Mouse (Mus musculus): ENCODE data around the gene Svep1.

DNA sequence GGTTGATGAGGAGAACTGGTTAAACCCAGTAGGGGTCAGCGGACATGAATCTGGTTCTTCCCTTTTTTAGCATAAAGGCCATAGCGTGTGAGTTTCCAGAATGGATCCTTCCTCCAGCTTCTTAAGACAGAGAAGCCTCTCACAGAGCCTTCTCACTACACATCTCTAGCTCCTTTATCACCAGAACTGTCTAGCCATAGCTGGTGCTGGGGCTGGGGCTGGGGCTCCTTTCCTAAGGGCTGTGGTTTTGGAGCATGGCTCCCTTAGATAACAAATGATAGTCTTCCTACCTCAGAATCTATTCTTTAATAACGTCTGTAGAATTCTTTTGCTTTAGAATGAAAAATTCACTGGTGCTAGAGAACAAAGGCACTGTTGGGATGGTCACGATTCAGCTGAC, 76.8 kb downstream of the Svep1 start:
- no peak for TF ChIP-seq POLR2A (IDR thresholded peaks at IDR 0.05; ENCODE audit: low read depth, low read length)
- TF ChIP-seq CTCF (IDR thresholded peaks at IDR 0.05; ENCODE audit: borderline replicate concordance, insufficient read depth, low read length) = no peak
